Mouse (Mus musculus): ENCODE data around the gene Sh2d6. TPM values are rescaled to one million over a fixed set of nuclear protein-coding genes. Genes with fewer than 3 reads are reported as not detected.

Gene Sh2d6
- polyA plus RNA-seq, 1 experiment from 2014 or later = not detected

- WGBS (ENCODE audit: insufficient replicate concordance) = 46% methylated on average over 10 of the region's 10 CpGs
- ATAC-seq (ENCODE audit: low read depth) = no peak
- peak overlapping the region; percentile 55; the same call in 1 of the 2 replicates for H3K4me2 ChIP-seq
Observed at GRCm38 (mm10) chr6:72550503-72551100, 29.1 kb upstream of the Sh2d6 start.

GRCm38 (mm10) chr6:72550025-72550424, 28.5 kb upstream of the Sh2d6 start:
- DNase-seq (no peak), ATAC-seq (ENCODE audit: low read depth) (no peak)
- Histone ChIP-seq H3K27me3 (0 out of 2 replicates have a peak, but pooled peaks cover 6% of the 10 kb centered on the region), H3K36me3 (0 out of 2 replicates have a peak, but pooled peaks cover 3% of the 10 kb centered on the region), H3K9me3 (replicated peaks) (0 out of 2 replicates have a peak, but pooled peaks cover 2% of the 10 kb centered on the region), H3K9ac (peak overlapping the region; percentile 46; the same call in 1 of the 2 replicates), H3K27ac (no peak overlapping the region), H3K4me3 (replicated peaks) (no peak overlapping the region), H3K4me2 (peak overlapping the region; percentile 55), H3K4me1 (replicated peaks) (peaks cover 58% of the 10 kb centered on the region)
- 43% methylated on average over 6 of the region's 6 CpGs for WGBS (ENCODE audit: insufficient replicate concordance)

More at GRCm38 (mm10) chr6:72550503-72551100, 29.1 kb upstream of the Sh2d6 start:
- no peak overlapping the region for H3K9ac ChIP-seq
- H3K27ac ChIP-seq = no peak overlapping the region
- 0 out of 2 replicates have a peak, but pooled peaks cover 2% of the 10 kb centered on the region for H3K9me3 ChIP-seq (replicated peaks)
- no peak for DNase-seq
- 0 out of 2 replicates have a peak, but pooled peaks cover 3% of the 10 kb centered on the region for H3K36me3 ChIP-seq
- H3K4me3 ChIP-seq (replicated peaks) = no peak overlapping the region
- H3K4me1 ChIP-seq (replicated peaks) = peaks cover 55% of the 10 kb centered on the region
- H3K27me3 ChIP-seq = 0 out of 2 replicates have a peak, but pooled peaks cover 6% of the 10 kb centered on the region

- ATAC-seq (ENCODE audit: low read depth) (peak; percentile 70), DNase-seq (peak; percentile 39)
- 26% methylated on average over 9 of the region's 9 CpGs for WGBS (ENCODE audit: insufficient replicate concordance)
- 0 out of 2 replicates have a peak, but pooled peaks cover 2% of the 10 kb centered on the region for H3K9me3 ChIP-seq (replicated peaks)
- peak overlapping the region; percentile 14; the same call in 1 of the 2 replicates for H3K4me3 ChIP-seq (replicated peaks)
- H3K27me3 ChIP-seq = 0 out of 2 replicates have a peak, but pooled peaks cover 6% of the 10 kb centered on the region
- H3K36me3 ChIP-seq = 0 out of 2 replicates have a peak, but pooled peaks cover 3% of the 10 kb centered on the region
- peak overlapping the region; percentile 46 for H3K9ac ChIP-seq
- peaks cover 66% of the 10 kb centered on the region for H3K4me1 ChIP-seq (replicated peaks)
- H3K27ac ChIP-seq = no peak overlapping the region
- peak overlapping the region; percentile 55 for H3K4me2 ChIP-seq
Observed at GRCm38 (mm10) chr6:72549041-72549580, 27.6 kb upstream of the Sh2d6 start.

- ATAC-seq (ENCODE audit: low read depth) (no peak), DNase-seq (no peak)
- no peak overlapping the region for H3K4me3 ChIP-seq (replicated peaks)
- H3K4me2 ChIP-seq = no peak overlapping the region
- 0 out of 2 replicates have a peak, but pooled peaks cover 2% of the 10 kb centered on the region for H3K9me3 ChIP-seq (replicated peaks)
- peaks cover 64% of the 10 kb centered on the region for H3K4me1 ChIP-seq (replicated peaks)
- no peak overlapping the region for H3K27ac ChIP-seq
- no peak overlapping the region for H3K9ac ChIP-seq
- H3K27me3 ChIP-seq = 0 out of 2 replicates have a peak, but pooled peaks cover 6% of the 10 kb centered on the region
- WGBS (ENCODE audit: insufficient replicate concordance) = 72% methylated on average over 3 of the region's 3 CpGs
- 0 out of 2 replicates have a peak, but pooled peaks cover 3% of the 10 kb centered on the region for H3K36me3 ChIP-seq
Observed at GRCm38 (mm10) chr6:72547862-72548261, 26.4 kb upstream of the Sh2d6 start.

GRCm38 (mm10) chr6:72547121-72547520, 25.6 kb upstream of the Sh2d6 start:
- H3K4me1 ChIP-seq (replicated peaks) = peaks cover 57% of the 10 kb centered on the region
- H3K36me3 ChIP-seq = 0 out of 2 replicates have a peak, but pooled peaks cover 3% of the 10 kb centered on the region
- H3K27me3 ChIP-seq = 0 out of 2 replicates have a peak, but pooled peaks cover 6% of the 10 kb centered on the region

GRCm38 (mm10) chr6:72545377-72545776, 23.9 kb upstream of the Sh2d6 start:
- H3K27ac ChIP-seq = no peak overlapping the region
- H3K4me1 ChIP-seq (replicated peaks) = peaks cover 42% of the 10 kb centered on the region
- ATAC-seq (ENCODE audit: low read depth) (no peak), DNase-seq (no peak)
- 55% methylated on average over 7 of the region's 7 CpGs for WGBS (ENCODE audit: insufficient replicate concordance)
- no peak overlapping the region for H3K4me2 ChIP-seq
- no peak overlapping the region for H3K4me3 ChIP-seq (replicated peaks)
- H3K9me3 ChIP-seq (replicated peaks) = 0 out of 2 replicates have a peak, but pooled peaks cover 2% of the 10 kb centered on the region
- 0 out of 2 replicates have a peak, but pooled peaks cover 3% of the 10 kb centered on the region for H3K36me3 ChIP-seq
- 0 out of 2 replicates have a peak, but pooled peaks cover 6% of the 10 kb centered on the region for H3K27me3 ChIP-seq
- H3K9ac ChIP-seq = no peak overlapping the region

More at GRCm38 (mm10) chr6:72547121-72547520, 25.6 kb upstream of the Sh2d6 start:
- H3K4me3 ChIP-seq (replicated peaks) = no peak overlapping the region
- H3K9ac ChIP-seq = no peak overlapping the region
- no peak for ATAC-seq (ENCODE audit: low read depth)
- WGBS (ENCODE audit: insufficient replicate concordance) = 80% methylated on average over 2 of the region's 2 CpGs
- 0 out of 2 replicates have a peak, but pooled peaks cover 2% of the 10 kb centered on the region for H3K9me3 ChIP-seq (replicated peaks)
- no peak overlapping the region for H3K4me2 ChIP-seq
- H3K27ac ChIP-seq = no peak overlapping the region
- no peak for DNase-seq

- Histone ChIP-seq H3K9me3 (replicated peaks) (0 out of 2 replicates have a peak, but pooled peaks cover 2% of the 10 kb centered on the region), H3K4me1 (replicated peaks) (peaks cover 33% of the 10 kb centered on the region), H3K4me2 (peak within 1 kb of the TSS; percentile 69), H3K27me3 (no peaks in the 10 kb centered on the region), H3K4me3 (replicated peaks) (peak within 1 kb of the TSS; percentile 47), H3K36me3 (0 out of 2 replicates have a peak, but pooled peaks cover 3% of the 10 kb centered on the region), H3K9ac (peak within 1 kb of the TSS; percentile 64), H3K27ac (0 out of 2 replicates have a peak within 1 kb of the TSS, but pooled peaks have one; percentile 20)
- DNase-seq (peak; percentile 41), ATAC-seq (ENCODE audit: low read depth) (peak; percentile 46)
- WGBS (ENCODE audit: insufficient replicate concordance) = 2% methylated on average over 23 of the region's 23 CpGs
Observed at GRCm38 (mm10) chr6:72544283-72544987, 22.9 kb upstream of the Sh2d6 start, which contains the start of gene Capg. Gene Capg (plus strand): TSS chr6:72544391.

- H3K4me1 ChIP-seq (replicated peaks) = peaks cover 32% of the 10 kb centered on the region
- WGBS (ENCODE audit: insufficient replicate concordance) = 81% methylated on average over 12 of the region's 12 CpGs
- H3K27ac ChIP-seq = no peak overlapping the region
- H3K4me3 ChIP-seq (replicated peaks) = no peak overlapping the region
- DNase-seq (no peak), ATAC-seq (ENCODE audit: low read depth) (no peak)
- 0 out of 2 replicates have a peak, but pooled peaks cover 2% of the 10 kb centered on the region for H3K9me3 ChIP-seq (replicated peaks)
- 0 out of 2 replicates have a peak, but pooled peaks cover 3% of the 10 kb centered on the region for H3K36me3 ChIP-seq
- H3K4me2 ChIP-seq = no peak overlapping the region; the same call in 1 of the 2 replicates
- no peak overlapping the region for H3K9ac ChIP-seq
- no peaks in the 10 kb centered on the region for H3K27me3 ChIP-seq
Observed at GRCm38 (mm10) chr6:72543265-72543850, 21.9 kb upstream of the Sh2d6 start.

GRCm38 (mm10) chr6:72538562-72539031, 17.1 kb upstream of the Sh2d6 start:
- H3K4me3 ChIP-seq (replicated peaks) = peak overlapping the region; percentile 67
- ATAC-seq (ENCODE audit: low read depth) (peak; percentile 98), DNase-seq (peak; percentile 81)
- peak overlapping the region; percentile 79 for H3K4me2 ChIP-seq
- peak overlapping the region; percentile 56 for H3K27ac ChIP-seq
- peaks cover 23% of the 10 kb centered on the region for H3K4me1 ChIP-seq (replicated peaks)
- H3K27me3 ChIP-seq = no peaks in the 10 kb centered on the region
- H3K36me3 ChIP-seq = no peaks in the 10 kb centered on the region
- peak overlapping the region; percentile 79 for H3K9ac ChIP-seq
- no peaks in the 10 kb centered on the region for H3K9me3 ChIP-seq (replicated peaks)
- WGBS (ENCODE audit: insufficient replicate concordance) = under 1% methylated on average over 16 of the region's 16 CpGs

GRCm38 (mm10) chr6:72537998-72538500, 16.5 kb upstream of the Sh2d6 start:
- Histone ChIP-seq H3K9ac (peak overlapping the region; percentile 79), H3K4me3 (replicated peaks) (peak overlapping the region; percentile 67), H3K4me1 (replicated peaks) (peaks cover 21% of the 10 kb centered on the region), H3K27me3 (no peaks in the 10 kb centered on the region), H3K4me2 (peak overlapping the region; percentile 79), H3K9me3 (replicated peaks) (no peaks in the 10 kb centered on the region), H3K27ac (peak overlapping the region; percentile 56), H3K36me3 (no peaks in the 10 kb centered on the region)
- ATAC-seq (ENCODE audit: low read depth) (no peak), DNase-seq (no peak)
- 53% methylated on average over 10 of the region's 10 CpGs for WGBS (ENCODE audit: insufficient replicate concordance)

Data from liver, embryonic 13.5 days (tissue).